Mouse (Mus musculus) bone marrow, adult 2 months (tissue): ENCODE results near the gene Ddx19b.

Experiments used
- CTCF ChIP-seq: fragments of 200-500 bp; IDR thresholded peaks from 2 replicates; pipeline ENCODE4 v1.5.1; 2011; ENCODE audit warnings: low read length, control low read depth; ENCODE audit not compliant: control insufficient read depth, insufficient read depth
- POLR2A ChIP-seq: fragments of 200-500 bp; IDR thresholded peaks from 2 replicates; pipeline ENCODE4 v1.6.1; 2011; ENCODE audit warnings: low read depth, mild to moderate bottlenecking, control low read depth, low read length, borderline replicate concordance; ENCODE audit not compliant: control insufficient read depth

DNA sequence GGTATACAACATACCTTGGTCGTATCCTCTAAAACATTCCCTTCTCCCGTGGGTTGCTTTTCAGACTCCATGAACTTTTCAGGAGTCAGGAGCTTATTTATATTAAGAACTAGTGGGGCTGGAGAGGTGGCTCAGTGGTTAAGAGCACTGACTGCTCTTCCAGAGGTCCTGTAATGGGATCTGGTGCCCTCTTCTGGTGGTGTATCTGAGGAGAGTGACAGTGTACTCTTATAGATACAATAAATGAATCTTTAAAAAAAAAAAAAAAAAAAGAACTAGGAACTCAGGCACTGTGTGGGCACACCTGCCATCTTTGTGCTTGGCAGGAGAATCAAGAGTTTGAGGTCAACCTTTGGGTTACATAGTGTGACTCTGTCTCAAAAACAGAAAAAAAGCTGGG lies 17.1 kb upstream of the Ddx19b start:
- no peak for TF ChIP-seq POLR2A
- TF ChIP-seq CTCF, result no peak
